Mouse (Mus musculus): Measurements from ENCODE around the gene 2310011J03Rik.
"Not testable (repeated sequence)": the region's sequence is repeated elsewhere in the genome, so short reads cannot be mapped to it uniquely, and the experiment has no call there.

Gene 2310011J03Rik

GRCm38 (mm10) chr10:80320340-80320760 lies at the start of gene 2310011J03Rik:
TSS of gene 2310011J03Rik (minus strand) at chr10:80320537.
- peak; percentile 94 for DNase-seq

DNA sequence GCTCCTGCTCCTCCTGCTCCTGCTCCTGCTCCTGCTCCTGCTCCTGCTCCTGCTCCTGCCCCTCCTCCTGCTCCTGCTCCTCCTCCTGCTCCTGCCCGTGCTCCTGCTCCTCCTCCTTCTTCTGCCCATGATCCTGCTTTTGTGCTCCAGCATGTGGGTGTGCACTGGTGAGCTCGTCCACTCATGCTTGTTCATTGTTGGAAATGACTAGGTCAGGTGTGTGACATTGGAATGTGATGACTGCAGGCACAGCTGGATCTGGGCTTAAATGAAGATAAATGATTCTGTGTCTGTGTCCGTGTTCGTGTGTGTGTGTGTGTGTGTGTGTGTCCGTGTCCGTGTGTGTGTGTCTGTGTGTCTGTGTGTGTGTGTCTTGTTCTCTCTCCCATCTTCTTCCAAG lies 48.1 kb upstream of the 2310011J03Rik start:
- DNase-seq: no peak

DNA sequence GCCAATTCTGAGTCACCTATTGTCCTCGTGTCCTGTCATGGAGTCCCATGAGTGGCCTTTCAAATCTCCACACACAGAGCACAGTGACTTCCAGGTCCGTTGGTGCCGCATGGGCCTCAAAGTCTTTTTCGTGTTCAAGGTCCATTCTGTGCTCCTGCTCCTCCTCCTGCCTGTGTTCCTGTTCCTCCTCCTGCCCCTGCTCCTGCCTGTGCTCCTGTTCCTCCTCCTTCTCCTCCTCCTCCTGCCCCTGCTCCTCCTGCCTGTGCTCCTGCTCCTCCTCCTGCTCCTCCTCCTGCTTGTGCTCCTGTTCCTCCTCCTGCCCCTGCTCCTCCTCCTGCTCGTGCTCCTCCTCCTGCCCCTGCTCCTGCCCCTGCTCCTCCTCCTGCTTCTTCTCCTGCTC lies 47.6 kb upstream of the 2310011J03Rik start:
- no peak for DNase-seq

GRCm38 (mm10) chr10:80365736-80366135 lies 45.4 kb upstream of the 2310011J03Rik start:
- DNase-seq: no peak

DNA sequence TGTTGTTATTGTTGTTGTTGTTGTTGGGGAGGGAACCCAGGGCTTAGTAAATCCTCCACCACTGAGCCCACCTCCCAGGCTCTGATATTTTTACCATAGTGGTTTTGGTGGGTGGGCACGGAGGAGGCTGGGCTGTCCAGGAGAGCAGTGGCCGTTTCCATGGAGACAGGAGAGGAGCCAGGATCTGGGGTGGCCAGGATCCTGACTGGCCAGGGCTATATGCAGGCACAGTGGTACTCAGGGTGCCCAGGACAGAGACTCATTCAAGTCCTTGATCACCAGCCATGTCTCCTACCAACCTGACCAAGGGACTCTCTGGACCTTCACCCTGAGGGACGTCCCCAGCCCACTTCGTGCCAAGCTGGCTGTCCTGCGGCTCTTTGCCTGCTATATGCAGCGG lies 43.4 kb upstream of the 2310011J03Rik start:
- DNase-seq: no peak

DNA sequence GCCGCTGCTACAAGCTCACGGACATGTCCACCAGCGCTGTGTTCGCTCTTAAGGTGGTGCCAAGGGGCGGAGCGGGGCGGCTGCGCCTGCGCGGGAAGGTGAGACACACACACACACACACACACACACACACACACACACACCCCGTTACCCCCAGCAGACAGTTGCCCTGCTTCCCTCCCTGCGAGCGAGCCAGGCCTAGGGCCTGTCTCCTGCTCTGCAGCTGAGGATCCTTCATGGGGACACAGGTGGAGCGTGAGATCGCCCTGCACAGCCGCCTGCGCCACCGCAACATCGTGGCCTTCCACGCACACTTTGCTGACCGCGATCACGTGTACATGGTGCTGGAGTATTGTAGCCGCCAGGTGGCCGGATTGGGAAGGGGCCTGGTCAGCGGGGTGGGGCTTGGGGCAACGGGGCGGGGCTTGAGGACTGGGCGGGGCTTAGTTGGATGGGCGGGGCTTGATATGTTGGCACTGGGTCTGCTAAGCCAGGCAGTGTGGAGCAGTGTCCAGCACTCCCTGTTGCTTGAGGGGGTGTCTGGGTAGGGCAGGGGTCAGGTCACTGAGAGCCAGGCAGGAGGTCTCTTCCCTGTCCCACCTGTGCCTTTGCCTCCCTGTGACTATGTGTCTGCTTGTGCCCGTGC lies 37.8 kb upstream of the 2310011J03Rik start:
- DNase-seq: peak; percentile 26

DNA sequence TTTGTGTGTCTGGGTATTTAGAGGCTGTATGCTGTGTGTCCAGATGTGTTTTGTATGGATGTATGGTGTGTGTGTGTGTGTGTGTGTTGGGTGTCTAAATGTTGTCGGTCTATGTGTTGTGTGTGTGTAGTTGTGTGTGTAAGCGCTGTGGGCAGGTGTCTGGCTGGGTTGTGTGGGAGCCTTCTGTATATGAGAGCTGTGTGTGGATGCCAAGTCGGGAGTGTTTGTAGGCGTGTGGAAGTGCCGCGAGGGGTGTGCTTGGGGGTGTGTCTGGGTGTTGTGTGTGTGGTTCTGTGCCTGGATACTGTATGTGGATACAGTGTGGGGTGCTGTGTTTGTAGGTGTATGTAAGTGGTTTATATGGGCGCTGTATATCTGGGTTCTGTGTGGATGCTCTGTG lies 37.0 kb upstream of the 2310011J03Rik start:
- no peak for DNase-seq

DNA sequence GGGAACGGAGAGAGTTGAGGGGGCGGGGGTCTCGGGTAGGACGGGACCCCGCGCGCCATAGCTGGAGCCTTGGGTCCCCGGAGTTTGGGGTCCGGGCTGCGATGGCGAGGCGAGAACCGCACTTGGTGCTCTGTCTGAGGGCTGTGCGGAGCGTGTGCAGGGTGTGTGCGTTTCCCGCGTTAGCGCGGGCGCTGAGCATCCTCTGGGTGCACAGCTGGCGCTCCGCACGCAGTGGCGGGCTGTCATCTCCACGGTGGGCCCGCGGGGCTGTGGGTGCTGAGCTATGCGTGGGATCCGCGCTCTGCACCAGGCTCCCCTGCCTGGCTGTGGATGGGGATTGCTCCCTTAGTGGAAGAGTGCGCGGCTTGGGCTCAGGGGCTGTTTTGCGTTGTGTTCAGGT lies 36.4 kb upstream of the 2310011J03Rik start:
- DNase-seq: no peak

DNA sequence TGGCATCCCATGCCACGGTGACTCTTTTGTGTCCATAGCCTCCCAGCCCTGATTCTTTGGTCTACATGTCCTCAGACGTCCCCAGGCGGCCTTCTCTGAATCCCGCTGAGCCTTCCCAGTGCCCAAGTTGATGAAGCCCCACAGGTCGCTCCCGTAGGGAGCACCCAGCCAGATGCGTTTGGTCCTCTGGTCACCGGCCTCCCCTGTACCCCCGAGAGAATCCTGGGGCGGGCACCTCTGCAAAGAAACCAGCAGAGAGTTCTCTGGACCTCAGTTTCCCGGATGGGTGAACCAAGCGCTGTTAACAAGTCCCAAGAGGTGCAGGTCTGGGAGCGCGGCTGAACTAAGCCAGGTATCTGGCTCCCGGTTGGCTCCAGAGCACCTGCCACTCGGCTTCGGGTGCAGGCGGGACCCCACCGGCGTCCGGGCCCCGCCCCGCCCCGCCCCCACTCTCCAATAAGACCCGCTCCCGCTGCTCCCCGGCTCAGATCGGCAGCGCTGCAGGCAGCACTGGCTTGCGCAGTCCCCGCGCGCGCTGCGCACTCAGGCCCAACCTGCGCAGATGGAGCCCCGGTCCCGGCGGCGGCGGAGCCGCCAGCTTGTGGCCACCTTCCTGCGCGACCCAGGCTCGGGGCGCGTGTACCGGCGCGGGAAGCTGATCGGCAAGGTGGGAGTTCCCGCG lies 35.8 kb upstream of the 2310011J03Rik start, which contains the start of gene Plk5:
Plk5 (plus strand) TSS at position 459 of the 682 bp plus-strand sequence.
- DNase-seq: no peak

DNA sequence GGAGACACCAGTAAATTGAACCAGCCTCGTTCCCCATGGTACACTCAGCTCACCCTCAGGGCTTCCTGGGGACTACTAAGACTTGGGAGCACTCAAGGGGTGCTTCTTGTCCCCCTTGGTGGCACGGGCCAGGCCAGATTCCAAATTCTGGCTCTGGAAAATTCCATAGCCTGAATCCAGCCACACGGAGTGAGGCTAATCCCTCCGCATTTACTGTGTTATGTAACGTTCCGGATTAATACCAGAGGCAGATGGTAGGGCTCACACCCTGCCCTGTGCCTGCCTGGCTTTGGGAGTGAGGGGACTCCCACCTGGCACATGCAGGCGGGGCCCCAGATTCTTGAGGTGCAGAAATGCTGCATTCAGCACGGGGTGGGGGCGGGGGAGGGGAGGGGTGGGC lies 35.1 kb upstream of the 2310011J03Rik start:
- no peak for DNase-seq

- no peak for DNase-seq
Observed at GRCm38 (mm10) chr10:80352727-80353126, 32.4 kb upstream of the 2310011J03Rik start.

DNA sequence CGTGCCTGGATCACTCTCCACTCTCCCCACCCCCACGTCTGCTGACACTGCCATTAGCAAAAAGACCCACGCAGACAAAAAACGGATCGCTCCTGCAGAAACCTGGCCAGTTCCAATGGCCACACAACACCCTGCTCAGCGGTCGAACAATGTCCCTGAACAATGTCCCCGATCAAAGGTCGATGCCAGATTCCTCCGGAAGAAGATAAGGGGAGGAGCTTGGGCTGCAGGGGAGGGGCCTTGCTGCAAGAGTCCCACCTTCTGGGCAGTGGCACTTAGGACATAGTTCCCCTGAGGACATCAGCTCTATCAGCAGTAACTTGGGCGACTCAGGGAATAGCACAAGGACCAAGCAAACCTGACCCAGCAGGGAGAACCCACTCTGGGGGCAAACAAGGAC lies 31.6 kb upstream of the 2310011J03Rik start:
- DNase-seq: peak; percentile 30

DNA sequence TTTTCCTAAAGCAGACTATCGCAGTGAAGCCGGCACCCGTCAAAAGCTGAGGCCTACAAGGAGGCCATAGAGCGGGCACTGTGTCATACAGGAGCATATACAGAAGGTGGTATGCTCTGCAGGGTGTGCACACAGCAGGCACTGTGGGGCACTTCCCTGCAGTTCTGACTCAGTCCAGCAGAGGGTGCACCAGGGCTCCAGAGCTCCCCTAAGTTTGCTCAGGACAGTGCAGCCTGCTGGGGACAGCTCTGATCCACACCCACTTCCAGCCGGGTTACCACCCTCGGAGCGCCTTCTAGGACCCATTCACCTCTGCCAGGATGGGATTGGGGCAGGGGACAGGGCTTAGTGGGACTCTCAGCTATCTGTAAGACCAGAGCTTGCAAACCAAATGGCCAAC lies 30.0 kb upstream of the 2310011J03Rik start:
- peak; percentile 87 for DNase-seq

GRCm38 (mm10) chr10:80348981-80349380 lies 28.6 kb upstream of the 2310011J03Rik start:
- DNase-seq: peak; percentile 31

DNA sequence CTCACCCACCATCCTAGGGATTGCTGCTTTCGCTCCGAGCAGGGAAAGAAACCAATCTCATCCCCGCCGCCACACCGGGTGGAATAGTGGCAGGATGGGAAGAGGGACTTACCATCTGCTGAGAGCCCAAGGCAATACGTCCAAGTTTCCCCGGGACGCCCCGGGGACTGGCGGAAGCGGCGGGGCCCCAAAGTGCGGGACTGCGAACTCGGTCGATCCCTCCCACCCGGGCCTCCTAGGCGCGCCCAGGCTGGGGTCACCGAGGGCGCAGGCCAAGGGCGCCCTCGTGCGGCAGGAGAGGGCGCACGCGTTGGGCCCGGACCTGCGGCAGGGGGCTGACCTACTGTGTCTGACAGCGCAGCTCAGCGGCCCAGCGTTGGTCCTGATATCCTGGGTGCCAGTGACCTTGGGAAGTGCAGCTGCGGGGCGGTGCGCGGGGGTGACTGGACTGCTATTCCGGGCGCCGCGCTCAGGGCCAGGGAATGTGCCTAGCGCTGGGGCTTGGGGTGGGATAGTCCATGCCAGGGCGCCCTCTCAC lies 28.0 kb upstream of the 2310011J03Rik start, which contains the start of gene Adamtsl5:
Adamtsl5 (minus strand) TSS at position 169 of the 538 bp plus-strand sequence.
- DNase-seq: peak; percentile 82

- peak; percentile 33 for DNase-seq
Observed at GRCm38 (mm10) chr10:80347514-80347967, 27.2 kb upstream of the 2310011J03Rik start.

DNA sequence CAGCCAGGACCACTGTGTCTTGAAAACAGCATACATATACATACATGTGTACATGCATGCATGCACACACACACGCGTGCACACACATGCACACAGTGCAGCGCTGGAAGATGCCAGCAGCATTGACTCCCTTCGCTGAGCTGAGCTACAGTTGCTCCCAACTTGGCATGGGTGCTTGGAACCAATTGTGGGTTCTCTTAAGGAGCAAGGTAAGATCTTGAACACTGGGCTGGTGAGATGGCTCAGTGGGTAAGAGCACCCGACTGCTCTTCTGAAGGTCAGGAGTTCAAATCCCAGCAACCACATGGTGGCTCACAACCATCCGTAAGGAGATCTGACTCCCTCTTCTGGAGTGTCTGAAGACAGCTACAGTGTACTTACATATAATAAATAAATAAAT lies 25.6 kb upstream of the 2310011J03Rik start:
- not testable (repeated sequence) for DNase-seq

- peak; percentile 92 for DNase-seq
Observed at GRCm38 (mm10) chr10:80345122-80345521, 24.8 kb upstream of the 2310011J03Rik start.

- DNase-seq: peak; percentile 91
Observed at GRCm38 (mm10) chr10:80344131-80344661, 23.9 kb upstream of the 2310011J03Rik start.

- no peak for DNase-seq
Observed at GRCm38 (mm10) chr10:80343425-80343895, 23.1 kb upstream of the 2310011J03Rik start.

GRCm38 (mm10) chr10:80342749-80343424 lies 22.6 kb upstream of the 2310011J03Rik start:
- peak; percentile 85 for DNase-seq

- no peak for DNase-seq
Observed at GRCm38 (mm10) chr10:80342305-80342748, 22.0 kb upstream of the 2310011J03Rik start.

Measured in liver (tissue).